Mouse (Mus musculus) urinary bladder, postnatal 25 days (tissue): ENCODE results near the gene Slc2a1.
A peak's percentile ranks its signal among the peaks of the same experiment; 100 is the strongest.

Source experiments
- DNase-seq: peaks from one replicate; pipeline ENCODE4 v3.0.0; 2022; ENCODE audit warnings: low spot score

Slc2a1 gene

DNA sequence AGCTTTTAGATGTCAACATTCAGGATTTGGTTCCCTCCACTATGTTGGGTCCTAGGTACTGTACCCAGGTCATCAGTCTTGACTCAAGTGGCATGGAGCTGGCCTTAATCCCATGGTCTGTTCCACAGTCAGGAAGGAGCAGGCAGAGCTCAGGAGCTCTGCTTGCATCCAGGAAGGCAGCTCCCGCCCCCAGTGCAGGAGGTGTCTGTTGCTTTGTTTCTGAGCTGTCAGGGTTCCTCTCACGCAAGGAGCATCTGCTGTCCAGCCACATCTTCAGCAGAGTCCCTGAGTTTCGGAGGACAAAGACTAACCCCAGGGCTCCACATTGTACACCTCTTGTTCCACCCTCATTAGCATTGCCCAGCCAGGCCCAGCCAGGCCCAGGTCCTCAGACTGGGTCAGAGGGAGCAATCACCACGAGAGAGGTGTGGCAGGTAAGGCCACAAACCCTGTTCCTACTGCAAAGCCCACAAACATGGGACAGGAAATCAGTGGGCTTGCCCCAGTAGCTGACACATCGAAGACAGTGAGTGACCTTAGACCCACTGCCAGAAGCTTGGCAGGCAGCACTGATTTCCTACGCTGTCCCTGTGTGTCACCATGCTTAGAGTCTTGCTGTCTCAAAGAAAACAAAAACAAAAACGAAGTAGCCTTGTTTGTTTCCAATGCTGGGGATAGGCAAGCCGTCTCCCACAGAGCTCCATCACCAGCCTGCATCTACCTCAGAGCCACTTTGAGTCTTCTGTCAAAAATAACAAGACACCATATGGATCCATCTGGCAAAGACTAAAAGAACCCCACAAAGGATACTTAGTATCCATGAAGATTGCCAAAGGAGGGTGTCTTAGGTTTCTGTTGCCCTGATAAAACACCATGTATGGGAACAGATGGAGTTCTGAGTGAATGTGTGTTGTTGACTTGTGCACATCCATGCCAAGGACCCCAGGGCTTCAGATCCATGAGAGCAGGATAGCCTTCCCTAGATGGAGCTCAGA, 10.0 kb upstream of the Slc2a1 start:
- no peak for DNase-seq

DNA sequence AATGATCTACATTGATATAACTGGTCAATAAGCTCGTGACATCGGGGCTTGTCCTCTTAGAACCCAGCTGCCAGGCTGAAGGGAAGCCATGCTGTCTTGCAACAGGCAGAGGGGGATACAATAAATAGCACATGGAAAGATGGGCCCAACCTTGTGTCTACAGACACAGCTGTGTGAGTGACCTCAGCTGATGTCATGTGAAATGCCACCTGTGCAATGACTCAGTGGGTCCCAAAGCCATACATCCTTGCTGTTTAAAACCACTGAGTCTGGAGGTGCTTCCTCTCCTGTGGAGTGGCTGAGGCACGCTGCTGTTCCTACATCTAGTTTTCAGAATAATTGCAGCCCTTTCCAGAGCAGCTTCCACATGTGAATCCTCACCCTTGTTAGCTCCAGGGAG, 7.1 kb upstream of the Slc2a1 start:
- DNase-seq, result no peak

DNA sequence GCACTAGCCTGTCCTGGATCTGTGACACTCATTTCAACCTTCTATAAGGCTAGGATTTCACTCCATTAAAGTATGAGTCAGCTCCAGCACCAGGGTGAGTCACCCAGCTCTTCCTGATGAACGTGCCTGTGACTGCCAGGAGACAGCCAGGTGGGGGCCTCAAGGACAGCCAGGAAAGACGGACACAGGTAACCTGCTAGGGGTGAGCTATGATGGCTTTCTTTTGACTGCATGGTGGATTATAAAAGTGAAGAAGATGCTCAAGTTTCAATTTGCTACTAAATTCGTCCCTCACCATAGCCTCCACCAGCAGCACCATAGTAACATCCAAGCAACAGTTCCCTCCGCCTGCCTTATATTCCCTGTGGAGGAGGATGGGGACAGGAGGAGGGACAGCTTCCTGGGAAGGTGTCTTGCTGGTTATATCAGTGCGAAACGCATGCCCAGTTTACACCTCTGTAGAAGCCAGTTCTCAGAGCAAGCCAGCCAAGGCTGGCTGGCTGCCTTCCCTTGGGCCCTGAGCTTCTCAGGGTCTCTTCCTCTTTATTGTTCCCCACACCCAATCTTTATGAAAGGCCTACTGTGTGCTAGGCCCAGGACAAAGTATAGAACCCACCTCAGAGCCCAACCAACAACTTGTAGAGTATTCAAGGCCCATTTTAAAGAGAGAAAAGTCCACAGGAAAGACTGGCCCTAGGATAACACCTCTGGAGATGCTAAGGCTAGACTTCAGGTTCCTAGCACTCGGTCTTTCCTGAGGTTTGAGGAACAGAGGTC, 6.0 kb upstream of the Slc2a1 start:
- no peak for DNase-seq

DNA sequence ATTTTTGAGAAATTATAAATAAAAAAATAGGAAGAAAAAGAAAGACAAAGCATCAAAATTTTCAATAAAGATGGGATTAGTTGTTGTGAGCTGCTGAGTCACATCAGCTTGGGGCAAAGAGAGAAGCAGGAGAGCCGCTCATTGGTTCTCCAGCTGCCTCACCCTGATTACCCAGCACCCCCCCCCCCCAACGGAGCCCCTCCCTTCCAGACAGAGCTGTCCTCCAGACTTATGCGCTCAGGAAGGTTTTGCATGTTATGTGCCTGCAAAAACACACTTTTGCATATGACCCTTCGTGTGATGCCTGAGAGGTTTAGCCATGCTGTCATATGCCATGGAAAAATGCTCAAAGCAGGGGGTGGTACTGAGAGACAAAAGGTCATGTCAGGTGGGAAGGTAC, 3.7 kb upstream of the Slc2a1 start:
- DNase-seq, result no peak

DNA sequence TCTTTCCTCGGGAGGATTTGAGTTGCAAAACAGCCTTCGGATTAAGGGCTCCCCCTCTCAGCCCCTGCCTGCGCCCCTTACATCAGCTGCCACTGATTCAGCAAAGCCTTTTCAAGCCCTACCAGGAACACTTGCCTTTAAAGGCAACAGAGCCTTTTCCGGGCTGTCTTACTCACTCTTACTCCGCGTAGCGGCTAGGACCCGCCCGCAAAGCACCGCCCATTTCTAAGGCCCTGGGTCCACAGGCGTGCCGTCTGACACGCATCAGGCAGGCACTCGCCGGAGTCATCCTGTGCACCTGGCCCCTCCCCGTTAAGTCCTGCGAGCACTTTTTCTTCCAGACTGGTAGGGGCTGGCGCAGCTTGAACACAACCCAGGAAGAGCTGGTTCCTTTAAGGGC, 2.8 kb upstream of the Slc2a1 start:
- peak; percentile 52 for DNase-seq

DNA sequence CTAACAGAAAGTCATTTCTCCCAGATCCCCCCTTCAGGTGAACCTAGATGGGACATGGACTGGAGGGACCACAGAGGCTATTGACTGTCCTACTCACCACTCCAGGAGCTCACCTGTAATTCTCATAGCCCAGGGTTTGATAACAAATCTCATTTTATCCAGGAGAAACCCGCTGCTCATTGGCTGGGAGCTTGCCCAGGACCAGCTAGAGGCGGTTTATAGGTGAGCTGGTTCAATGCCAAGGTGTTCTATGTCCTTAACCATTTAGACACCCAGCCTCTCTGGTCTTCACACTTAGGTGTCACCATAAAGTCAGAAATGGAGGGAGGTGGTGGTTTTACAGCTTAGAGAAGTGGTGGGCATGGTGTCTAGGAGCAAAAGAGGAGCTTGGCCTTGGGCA, 644 bp upstream of the Slc2a1 start:
- DNase-seq, result no peak

DNA sequence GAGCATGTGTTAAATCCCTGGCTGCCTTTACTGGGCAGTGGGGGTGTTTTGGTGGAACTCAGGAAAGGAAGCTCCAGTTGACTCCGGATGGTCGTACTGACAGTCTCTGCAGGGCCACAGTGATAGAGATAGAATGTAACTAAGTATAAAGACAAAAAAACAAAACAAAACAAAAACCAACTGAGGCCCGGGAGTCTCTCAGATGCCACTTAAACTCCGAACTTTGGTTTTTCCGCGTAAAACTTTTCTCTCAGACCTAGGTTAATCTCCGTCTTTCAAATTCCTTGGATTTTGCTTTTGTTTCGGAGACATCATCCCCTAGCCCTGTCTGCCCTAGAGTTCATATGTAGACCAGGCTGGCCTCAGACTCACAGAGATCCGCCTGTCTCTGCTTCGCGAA, 1.1 kb downstream of the Slc2a1 start:
- DNase-seq, result no peak

DNA sequence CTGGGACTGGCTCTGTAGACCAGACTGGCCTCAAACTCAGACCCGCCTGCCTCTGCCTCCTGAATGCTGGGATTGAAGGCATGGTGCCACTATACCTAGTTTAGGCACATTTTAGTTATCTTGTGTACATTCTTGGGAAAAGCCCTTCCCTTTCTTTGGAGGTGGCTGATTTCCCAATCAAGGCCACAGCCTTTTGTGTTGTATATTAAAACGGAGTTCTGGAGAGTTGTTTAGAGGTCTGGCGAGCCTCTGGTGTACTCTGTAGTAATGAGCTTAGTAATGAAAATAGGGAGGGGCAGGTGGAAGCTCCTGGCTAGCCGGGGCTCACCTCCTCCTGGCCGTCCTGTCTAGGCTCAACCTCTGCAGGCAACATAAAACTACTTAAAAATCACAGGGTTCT, 2.0 kb downstream of the Slc2a1 start:
- no peak for DNase-seq

DNA sequence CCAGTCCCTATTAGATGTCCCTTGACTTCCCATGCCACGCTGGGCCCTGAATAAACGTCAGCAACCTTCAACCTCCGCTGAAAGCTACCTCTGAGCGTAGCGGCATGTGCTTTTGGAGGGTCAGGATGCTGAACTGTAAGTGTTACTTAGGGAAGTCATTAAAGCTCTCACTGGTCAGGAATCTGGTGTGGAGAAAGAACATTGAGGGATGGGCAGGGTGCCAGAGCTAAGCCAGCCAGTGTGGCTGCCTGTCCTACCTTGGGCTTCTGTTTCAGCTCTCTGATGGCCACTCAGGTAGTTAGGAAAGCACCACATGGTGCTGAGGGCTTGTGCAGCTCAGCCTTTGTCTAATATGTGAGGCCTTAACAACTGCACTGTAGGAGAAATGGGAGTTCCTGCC, 2.9 kb downstream of the Slc2a1 start:
- no peak for DNase-seq

DNA sequence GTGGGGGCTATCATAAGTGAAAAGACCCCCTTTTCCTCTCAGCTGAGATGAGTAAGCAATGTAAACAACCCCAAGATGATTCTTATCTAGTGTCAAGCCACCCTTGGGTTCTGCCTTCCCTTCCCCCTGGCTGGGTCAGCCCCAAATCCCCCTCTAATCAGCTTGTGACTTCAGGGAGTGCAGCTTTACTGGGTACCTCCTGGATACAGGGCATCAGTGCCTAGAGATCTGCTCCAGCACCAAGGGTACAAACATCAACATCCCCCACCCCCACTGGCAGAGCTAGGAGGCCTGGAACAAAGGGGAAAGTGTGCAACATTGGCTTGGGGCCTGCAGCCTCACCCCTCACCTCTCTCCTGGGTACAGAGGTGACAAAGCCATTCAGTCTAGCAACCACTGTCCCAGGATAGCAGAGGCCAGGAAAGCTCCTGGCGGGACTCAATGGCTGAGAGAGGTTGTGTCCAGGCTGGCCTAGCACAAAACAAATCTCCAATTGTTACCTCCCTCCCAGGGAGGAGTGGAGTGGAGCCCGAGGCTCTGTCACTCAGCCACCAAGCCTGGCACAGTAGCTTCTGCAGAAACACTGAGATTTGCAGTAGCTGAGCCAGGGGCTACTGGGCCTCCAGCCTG, 3.9 kb downstream of the Slc2a1 start:
- DNase-seq, result no peak

DNA sequence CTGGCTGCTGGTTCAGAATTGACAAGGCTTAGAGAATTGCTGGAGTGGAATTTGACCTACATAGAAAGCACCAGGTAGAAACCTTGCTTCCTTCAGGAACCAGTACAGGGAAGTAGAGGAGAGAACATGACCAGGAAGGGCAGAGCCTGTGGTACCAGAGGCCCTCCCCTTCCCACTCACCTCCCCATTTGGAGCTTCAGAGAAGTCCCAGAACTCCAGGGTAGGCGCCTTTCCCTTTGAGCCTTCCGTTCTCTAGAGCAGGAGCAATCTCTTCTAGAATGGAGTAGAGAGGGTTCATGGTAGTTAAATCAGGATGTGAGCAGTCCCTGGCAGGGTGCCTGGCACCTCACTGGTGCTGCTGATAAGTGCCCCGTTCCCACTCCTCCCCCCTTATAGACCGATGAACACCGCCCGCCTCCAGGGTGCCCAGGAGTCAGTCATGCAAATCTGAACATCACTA, 7.1 kb downstream of the Slc2a1 start:
- DNase-seq, result no peak

DNA sequence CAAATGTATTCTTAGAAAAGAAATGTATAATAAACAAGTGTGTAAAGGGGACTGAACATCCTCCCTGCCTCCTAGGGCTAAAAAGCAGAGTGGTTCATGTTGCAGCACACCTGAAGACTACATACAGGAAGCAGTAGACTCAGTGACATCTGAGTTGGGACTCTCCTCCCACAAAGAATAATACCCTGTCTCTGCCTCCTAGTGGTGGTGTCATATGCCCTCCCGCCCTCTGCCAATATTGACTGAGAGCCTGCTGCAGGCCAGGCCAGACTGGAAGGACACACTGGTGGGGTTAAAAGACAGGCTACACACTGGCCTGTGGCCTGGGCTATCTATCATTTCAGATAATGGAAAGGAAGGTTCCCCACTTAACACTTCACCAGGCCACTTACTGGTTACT, 7.8 kb downstream of the Slc2a1 start:
- DNase-seq, result no peak

DNA sequence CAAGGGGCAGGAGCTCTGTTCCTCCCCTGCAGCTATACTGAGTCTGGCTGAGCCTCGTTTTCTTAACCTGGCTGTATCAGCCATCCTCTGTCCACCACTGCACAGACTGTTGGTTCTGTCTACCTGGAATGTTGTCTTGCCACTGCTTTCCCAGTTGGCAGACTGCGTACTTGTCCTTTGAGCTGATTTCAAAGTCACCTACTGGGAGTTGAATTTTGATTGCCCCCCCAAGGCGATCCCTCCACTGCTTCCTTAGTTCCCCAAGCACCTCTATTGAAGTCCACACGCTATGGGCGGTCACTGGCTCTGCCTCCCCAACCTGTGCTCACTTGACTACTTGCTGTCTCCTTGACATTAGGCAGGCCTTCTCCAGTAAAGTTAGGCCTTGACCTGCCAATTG, 9.1 kb downstream of the Slc2a1 start:
- no peak for DNase-seq

DNA sequence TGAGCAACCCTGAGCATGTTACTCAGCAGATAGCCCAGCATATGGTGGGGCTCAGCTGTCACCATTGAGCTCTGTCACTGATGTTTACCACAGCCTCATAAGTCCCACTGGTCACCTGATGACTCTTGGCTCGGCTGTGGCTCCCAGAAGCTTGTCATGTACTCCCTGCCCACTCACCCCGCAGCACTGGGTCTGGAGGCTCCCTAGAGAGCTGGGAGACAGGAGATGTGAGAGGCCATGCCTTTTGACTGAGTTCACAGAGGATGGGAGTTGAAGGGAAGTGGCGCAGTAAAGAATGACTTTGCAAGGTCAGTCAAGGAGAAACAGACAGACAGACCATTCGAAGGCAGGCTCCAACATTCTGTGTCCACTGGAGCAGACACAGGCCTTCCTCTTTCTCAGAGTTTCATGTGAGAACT, 10.2 kb downstream of the Slc2a1 start:
- DNase-seq, result no peak

DNA sequence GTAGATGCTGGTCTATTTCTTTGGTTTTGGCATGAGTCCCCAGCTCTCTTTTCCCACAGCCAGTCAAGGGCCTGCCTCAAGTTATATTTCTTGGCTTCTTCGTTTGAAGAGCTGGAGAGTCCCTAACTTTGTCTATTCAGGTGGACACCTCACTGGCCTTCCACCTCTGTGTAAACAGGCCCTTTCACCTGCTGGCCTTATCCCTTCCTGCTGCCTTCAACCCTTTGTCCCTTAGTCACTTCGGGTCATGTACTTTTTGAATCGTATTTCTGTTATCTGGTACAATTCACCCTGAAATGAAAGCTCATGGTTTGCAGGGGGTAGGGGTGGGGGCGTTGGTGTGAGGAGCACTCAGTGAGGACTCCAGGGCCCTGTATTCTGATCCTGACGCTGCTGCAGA, 10.8 kb downstream of the Slc2a1 start:
- DNase-seq, result no peak

DNA sequence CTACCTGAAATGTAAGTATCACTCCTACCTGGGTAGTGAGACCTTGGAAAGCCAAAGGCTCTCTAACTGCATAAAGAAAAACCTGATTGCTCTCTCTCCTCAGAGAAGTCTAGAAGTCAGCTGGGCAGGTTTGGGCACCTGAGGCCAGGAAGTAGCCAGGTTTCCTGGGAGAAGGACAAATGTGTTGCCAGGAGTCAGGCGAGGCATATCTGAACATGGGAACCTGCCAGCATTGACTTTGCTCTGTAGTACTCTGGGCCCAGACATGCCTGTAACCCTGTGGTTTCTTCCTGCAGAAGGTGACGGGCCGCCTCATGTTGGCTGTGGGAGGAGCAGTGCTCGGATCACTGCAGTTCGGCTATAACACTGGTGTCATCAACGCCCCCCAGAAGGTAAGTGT, 11.6 kb downstream of the Slc2a1 start:
- DNase-seq, result no peak

DNA sequence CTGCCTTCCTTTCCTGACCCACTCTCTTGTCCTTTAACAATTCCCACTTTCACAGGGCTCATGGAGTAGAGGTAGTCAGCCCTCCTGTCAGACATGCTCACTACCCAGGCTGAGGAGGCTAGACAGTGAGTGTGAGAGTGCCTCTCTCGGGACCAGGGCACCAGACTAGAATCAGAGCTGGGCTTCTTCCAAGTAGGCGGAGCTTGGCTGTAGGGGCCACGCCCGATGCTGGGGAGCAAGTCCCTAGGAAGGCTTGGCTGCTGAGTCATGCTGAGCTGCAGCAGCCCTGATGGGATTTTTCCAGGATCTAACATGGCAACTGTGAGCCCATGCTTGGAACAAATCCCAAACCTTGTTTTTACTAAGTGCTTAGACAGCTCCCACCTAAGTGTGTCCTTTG, 12.7 kb downstream of the Slc2a1 start:
- peak; percentile 80 for DNase-seq

DNA sequence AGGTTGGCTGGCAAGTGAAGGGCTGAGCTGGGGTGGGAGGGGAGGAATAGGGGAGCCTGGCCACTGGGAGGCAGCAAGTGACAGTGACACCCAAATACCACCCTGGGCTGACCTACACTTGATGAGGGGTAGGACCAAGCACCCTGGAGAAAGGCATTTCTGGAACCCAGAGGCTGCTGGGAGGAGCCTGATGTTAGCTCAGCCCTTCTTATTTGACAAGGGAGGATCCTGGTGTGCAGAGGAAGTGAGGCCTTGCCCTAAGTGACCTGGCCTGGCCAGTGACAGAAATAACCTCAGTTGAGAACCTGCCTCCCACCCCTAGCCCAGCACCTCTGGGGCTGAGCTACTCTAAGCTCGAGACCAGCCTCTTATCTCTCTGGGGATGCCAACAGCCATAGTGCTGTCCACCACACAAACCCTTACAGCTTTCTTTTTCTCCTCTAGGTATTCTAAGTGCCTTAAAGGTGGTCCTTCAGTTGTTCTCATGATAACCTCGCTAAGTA, 16.3 kb downstream of the Slc2a1 start:
- DNase-seq, result no peak

DNA sequence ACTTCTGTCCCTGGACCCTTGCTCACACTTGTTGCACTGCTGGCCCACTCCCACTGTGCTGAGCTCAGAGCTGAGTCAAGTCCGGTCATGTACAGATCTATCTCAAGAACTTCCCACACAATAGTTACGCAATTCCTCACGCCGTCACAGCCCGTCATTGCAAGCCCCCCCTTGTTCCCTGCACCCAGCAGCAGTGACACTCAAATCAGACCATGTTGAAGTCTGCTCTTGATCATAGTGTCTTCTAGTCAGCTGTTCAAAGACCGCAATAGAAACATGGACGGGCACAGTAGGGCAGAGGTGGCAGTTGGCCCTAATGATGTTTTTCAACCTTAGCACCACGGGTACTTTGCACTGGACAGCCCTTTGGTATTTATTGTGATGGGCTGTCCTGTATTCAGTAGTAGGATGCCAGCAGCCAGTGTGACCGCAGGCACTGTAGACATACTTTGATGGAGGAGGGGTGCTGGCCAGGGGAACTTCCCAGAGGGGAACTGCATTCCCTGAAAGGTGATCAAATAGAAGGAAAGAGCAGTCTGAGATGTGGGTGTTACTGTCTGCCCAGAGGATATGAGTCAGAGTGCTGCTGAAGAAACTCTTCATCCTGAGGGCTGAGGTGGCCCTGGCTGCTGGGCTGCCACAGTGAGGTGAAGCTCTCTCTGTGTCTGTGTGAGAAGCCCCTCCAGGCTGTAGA, 17.2 kb downstream of the Slc2a1 start:
- no peak for DNase-seq

DNA sequence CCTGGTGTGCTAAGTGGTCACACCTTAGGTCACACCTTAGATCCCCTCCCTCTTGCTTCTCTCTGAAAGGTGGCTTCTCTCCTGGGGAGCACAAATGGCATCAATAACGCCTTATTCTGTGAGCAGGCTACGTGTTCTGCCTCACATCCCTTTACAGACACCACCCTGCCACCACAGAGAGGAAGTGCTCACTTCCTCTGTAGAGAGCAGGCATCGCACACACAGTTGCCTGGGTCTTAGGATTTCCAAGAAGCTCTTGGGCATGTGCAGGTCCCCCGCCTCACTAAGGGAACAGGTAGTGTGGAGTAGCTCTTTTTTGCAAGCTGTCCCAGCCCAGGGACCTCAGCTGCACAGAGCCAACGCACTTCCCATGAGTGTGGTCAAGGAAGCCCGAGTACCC, 18.7 kb downstream of the Slc2a1 start:
- DNase-seq, result no peak

DNA sequence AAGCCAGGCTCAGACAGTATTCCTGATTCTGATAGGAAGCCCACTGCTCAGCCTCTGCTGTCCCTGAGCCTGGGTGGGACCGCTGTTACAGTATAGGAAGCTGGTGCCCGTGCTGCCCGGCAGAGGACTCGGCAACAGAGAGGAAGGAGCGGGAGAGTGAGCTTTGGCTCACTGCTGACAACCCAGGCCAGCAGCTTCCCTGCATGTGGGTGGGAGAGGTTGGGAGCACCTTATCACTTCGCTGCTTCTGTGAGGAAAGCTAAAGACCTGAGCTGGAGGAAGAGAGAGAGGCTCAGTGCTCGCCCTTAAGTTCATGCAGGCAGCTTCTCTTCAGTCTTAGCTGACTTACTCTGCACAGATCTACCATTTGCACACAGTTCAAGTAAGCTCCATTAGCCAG, 20.0 kb downstream of the Slc2a1 start:
- no peak for DNase-seq

DNA sequence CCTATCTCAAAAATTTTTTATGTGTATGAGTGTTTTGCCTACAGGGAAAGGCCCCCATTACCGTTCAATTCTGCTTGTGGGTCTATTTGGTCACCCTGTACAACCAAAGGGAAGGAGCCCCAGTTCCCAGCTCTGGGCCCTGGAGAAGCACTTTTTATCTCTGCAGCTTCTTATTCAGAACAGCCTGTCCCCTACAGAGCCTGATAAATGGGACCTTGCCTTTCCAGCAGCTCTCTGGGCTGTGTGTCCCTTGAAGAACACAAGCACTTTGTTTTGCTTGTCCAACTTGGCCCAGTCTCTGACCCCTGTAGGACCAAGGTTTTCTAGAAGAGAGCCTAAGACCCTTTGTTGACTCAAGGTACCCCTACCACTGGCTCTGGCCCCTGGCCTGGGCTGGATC, 20.6 kb downstream of the Slc2a1 start:
- DNase-seq, result no peak
